Mouse (Mus musculus): ENCODE measurements around the gene Lsamp. TPM values are rescaled to one million over a fixed set of nuclear protein-coding genes. Genes with fewer than 3 reads are reported as not detected.

Gene Lsamp
- polyA plus RNA-seq, 1 experiment = not detected

- Histone ChIP-seq H3K4me1 (ENCODE audit: control insufficient read depth, insufficient read depth, low read length) (no peaks in the 10 kb centered on the region), H3K27me3 (ENCODE audit: control insufficient read depth, insufficient read depth, low read length, poor library complexity, severe bottlenecking) (no peaks in the 10 kb centered on the region), H3K27ac (ENCODE audit: insufficient read depth, low read length) (no peak overlapping the region), H3K36me3 (ENCODE audit: control insufficient read depth, insufficient read depth, low read length, poor library complexity, severe bottlenecking) (no peaks in the 10 kb centered on the region), H3K4me3 (ENCODE audit: low read depth, low read length) (no peak overlapping the region), H3K9ac (ENCODE audit: low read depth, poor library complexity, severe bottlenecking) (no peak overlapping the region), H3K9me3 (replicated peaks; ENCODE audit: control insufficient read depth, insufficient read depth, low read length, poor library complexity, severe bottlenecking) (no peaks in the 10 kb centered on the region)
- no peak for TF ChIP-seq EP300 (IDR thresholded peaks at IDR 0.05; ENCODE audit: insufficient read depth, low read depth, low read length)
- no peak for TF ChIP-seq CTCF (IDR thresholded peaks at IDR 0.05; ENCODE audit: low read depth, low read length)
- TF ChIP-seq POLR2A (IDR thresholded peaks at IDR 0.05; ENCODE audit: insufficient read depth, low read length) = no peak
Observed at GRCm38 (mm10) chr16:41888546-41889165, 1904.5 kb downstream of the Lsamp start.

- no peaks in the 10 kb centered on the region for H3K36me3 ChIP-seq (ENCODE audit: control insufficient read depth, insufficient read depth, low read length, poor library complexity, severe bottlenecking)
- TF ChIP-seq CTCF (IDR thresholded peaks at IDR 0.05; ENCODE audit: low read depth, low read length) (no peak), EP300 (IDR thresholded peaks at IDR 0.05; ENCODE audit: insufficient read depth, low read depth, low read length) (no peak), POLR2A (IDR thresholded peaks at IDR 0.05; ENCODE audit: insufficient read depth, low read length) (no peak)
Observed at GRCm38 (mm10) chr16:41900783-41901182, 1916.6 kb downstream of the Lsamp start.

GRCm38 (mm10) chr16:41903654-41904053, 1919.5 kb downstream of the Lsamp start:
- Histone ChIP-seq H3K27me3 (ENCODE audit: control insufficient read depth, insufficient read depth, low read length, poor library complexity, severe bottlenecking) (no peaks in the 10 kb centered on the region), H3K9ac (ENCODE audit: low read depth, poor library complexity, severe bottlenecking) (no peak overlapping the region), H3K9me3 (replicated peaks; ENCODE audit: control insufficient read depth, insufficient read depth, low read length, poor library complexity, severe bottlenecking) (no peaks in the 10 kb centered on the region), H3K4me1 (ENCODE audit: control insufficient read depth, insufficient read depth, low read length) (no peaks in the 10 kb centered on the region), H3K4me3 (ENCODE audit: low read depth, low read length) (no peak overlapping the region), H3K27ac (ENCODE audit: insufficient read depth, low read length) (no peak overlapping the region), H3K36me3 (ENCODE audit: control insufficient read depth, insufficient read depth, low read length, poor library complexity, severe bottlenecking) (no peaks in the 10 kb centered on the region)
- TF ChIP-seq EP300 (IDR thresholded peaks at IDR 0.05; ENCODE audit: insufficient read depth, low read depth, low read length) (no peak), POLR2A (IDR thresholded peaks at IDR 0.05; ENCODE audit: insufficient read depth, low read length) (no peak), CTCF (IDR thresholded peaks at IDR 0.05; ENCODE audit: low read depth, low read length) (no peak)

More at GRCm38 (mm10) chr16:41900783-41901182, 1916.6 kb downstream of the Lsamp start:
- Histone ChIP-seq H3K27ac (ENCODE audit: insufficient read depth, low read length) (no peak overlapping the region), H3K9ac (ENCODE audit: low read depth, poor library complexity, severe bottlenecking) (no peak overlapping the region), H3K27me3 (ENCODE audit: control insufficient read depth, insufficient read depth, low read length, poor library complexity, severe bottlenecking) (no peaks in the 10 kb centered on the region), H3K4me3 (ENCODE audit: low read depth, low read length) (no peak overlapping the region), H3K9me3 (replicated peaks; ENCODE audit: control insufficient read depth, insufficient read depth, low read length, poor library complexity, severe bottlenecking) (no peaks in the 10 kb centered on the region), H3K4me1 (ENCODE audit: control insufficient read depth, insufficient read depth, low read length) (no peaks in the 10 kb centered on the region)

- Histone ChIP-seq H3K9me3 (replicated peaks; ENCODE audit: control insufficient read depth, insufficient read depth, low read length, poor library complexity, severe bottlenecking) (no peaks in the 10 kb centered on the region), H3K36me3 (ENCODE audit: control insufficient read depth, insufficient read depth, low read length, poor library complexity, severe bottlenecking) (no peaks in the 10 kb centered on the region), H3K27me3 (ENCODE audit: control insufficient read depth, insufficient read depth, low read length, poor library complexity, severe bottlenecking) (no peaks in the 10 kb centered on the region), H3K9ac (ENCODE audit: low read depth, poor library complexity, severe bottlenecking) (no peak overlapping the region), H3K4me3 (ENCODE audit: low read depth, low read length) (no peak overlapping the region), H3K4me1 (ENCODE audit: control insufficient read depth, insufficient read depth, low read length) (no peaks in the 10 kb centered on the region), H3K27ac (ENCODE audit: insufficient read depth, low read length) (no peak overlapping the region)
- TF ChIP-seq POLR2A (IDR thresholded peaks at IDR 0.05; ENCODE audit: insufficient read depth, low read length) (no peak), CTCF (IDR thresholded peaks at IDR 0.05; ENCODE audit: low read depth, low read length) (no peak), EP300 (IDR thresholded peaks at IDR 0.05; ENCODE audit: insufficient read depth, low read depth, low read length) (no peak)
Observed at GRCm38 (mm10) chr16:41912584-41913193, 1928.5 kb downstream of the Lsamp start.

GRCm38 (mm10) chr16:41913346-41913745, 1929.2 kb downstream of the Lsamp start:
- H3K36me3 ChIP-seq (ENCODE audit: control insufficient read depth, insufficient read depth, low read length, poor library complexity, severe bottlenecking) = no peaks in the 10 kb centered on the region
- TF ChIP-seq POLR2A (IDR thresholded peaks at IDR 0.05; ENCODE audit: insufficient read depth, low read length) (no peak), EP300 (IDR thresholded peaks at IDR 0.05; ENCODE audit: insufficient read depth, low read depth, low read length) (no peak), CTCF (IDR thresholded peaks at IDR 0.05; ENCODE audit: low read depth, low read length) (no peak)
- H3K4me3 ChIP-seq (ENCODE audit: low read depth, low read length) = no peak overlapping the region
- no peak overlapping the region for H3K9ac ChIP-seq (ENCODE audit: low read depth, poor library complexity, severe bottlenecking)
- no peaks in the 10 kb centered on the region for H3K9me3 ChIP-seq (replicated peaks; ENCODE audit: control insufficient read depth, insufficient read depth, low read length, poor library complexity, severe bottlenecking)
- H3K4me1 ChIP-seq (ENCODE audit: control insufficient read depth, insufficient read depth, low read length) = no peaks in the 10 kb centered on the region
- no peaks in the 10 kb centered on the region for H3K27me3 ChIP-seq (ENCODE audit: control insufficient read depth, insufficient read depth, low read length, poor library complexity, severe bottlenecking)
- H3K27ac ChIP-seq (ENCODE audit: insufficient read depth, low read length) = no peak overlapping the region

- TF ChIP-seq EP300 (IDR thresholded peaks at IDR 0.05; ENCODE audit: insufficient read depth, low read depth, low read length) (no peak), POLR2A (IDR thresholded peaks at IDR 0.05; ENCODE audit: insufficient read depth, low read length) (no peak), CTCF (IDR thresholded peaks at IDR 0.05; ENCODE audit: low read depth, low read length) (no peak)
- Histone ChIP-seq H3K27me3 (ENCODE audit: control insufficient read depth, insufficient read depth, low read length, poor library complexity, severe bottlenecking) (no peaks in the 10 kb centered on the region), H3K4me3 (ENCODE audit: low read depth, low read length) (no peak overlapping the region), H3K36me3 (ENCODE audit: control insufficient read depth, insufficient read depth, low read length, poor library complexity, severe bottlenecking) (no peaks in the 10 kb centered on the region), H3K9ac (ENCODE audit: low read depth, poor library complexity, severe bottlenecking) (no peak overlapping the region), H3K9me3 (replicated peaks; ENCODE audit: control insufficient read depth, insufficient read depth, low read length, poor library complexity, severe bottlenecking) (no peaks in the 10 kb centered on the region), H3K27ac (ENCODE audit: insufficient read depth, low read length) (no peak overlapping the region), H3K4me1 (ENCODE audit: control insufficient read depth, insufficient read depth, low read length) (no peaks in the 10 kb centered on the region)
Observed at GRCm38 (mm10) chr16:41916342-41916741, 1932.2 kb downstream of the Lsamp start.
